Mouse (Mus musculus) embryo, embryonic 10.5 days (tissue): Measurements from ENCODE around the gene Plod1.

Experiments
- DNase-seq: peaks from one replicate; pipeline ENCODE4 v3.0.0-alpha.2; 2015; ENCODE audit warnings: low spot score

Gene Plod1

DNA sequence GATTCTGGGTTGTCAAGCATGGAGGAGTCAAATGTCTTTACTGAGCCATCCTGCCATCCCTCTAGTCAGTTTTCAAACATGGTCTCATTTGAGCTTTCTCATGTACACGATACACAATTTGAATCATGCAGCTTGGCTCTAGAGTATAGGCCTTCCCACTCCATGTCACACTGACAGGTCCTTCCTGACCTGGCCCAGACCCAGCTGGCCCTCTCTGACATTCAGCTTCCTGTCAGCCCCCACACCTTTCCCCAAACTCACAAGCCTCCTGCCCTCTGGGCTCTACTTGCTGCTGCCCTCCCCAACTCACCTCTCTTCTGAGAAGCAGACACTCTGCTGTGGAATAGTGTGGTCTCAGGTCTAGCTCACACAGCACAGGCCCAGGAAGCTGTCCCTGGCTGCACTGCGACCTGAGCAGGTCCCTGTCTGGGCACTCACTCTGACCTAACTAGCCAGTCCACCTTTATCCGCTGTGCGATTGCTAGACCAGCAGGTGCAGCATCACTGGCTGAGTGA lies 40.7 kb downstream of the Plod1 start:
- DNase-seq = no peak

DNA sequence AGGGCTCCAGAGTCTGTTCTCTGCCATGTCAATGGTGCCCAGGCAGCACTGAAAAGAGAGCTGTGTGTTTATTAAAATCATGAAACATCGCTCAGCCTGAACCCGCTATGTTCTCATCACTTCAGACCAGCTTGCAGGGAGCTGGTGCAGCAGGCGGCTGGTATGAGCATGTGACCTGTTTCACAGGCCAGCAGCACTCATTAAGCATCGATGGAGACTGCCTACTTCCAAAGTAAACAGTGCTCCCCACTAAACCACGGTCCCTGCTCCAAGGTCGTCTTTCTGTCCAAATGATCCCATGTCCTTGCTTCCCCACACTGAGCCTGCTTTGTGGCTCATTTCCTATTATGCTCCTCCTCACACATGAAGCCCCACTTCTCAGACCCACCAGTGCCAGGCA lies 46.2 kb downstream of the Plod1 start:
- no peak for DNase-seq

DNA sequence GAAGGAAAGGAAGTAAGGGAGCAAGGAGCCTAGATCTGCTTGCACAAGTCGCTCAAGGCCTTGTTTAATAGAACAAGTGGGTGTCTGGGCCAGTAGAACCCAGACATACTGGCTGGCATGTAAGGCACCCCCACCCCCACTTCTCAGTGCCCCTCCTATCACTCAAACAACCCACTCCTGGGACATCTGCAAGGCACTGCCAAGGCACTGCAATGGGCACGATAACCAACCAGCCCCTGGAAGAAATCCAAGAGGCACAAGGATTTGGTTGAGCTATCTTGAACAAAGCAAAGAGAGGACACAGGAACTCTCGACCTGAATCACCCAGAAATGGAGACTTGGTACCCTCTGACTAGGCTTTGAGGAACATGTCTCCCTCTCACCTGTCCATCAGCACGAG lies 48.3 kb downstream of the Plod1 start:
- no peak for DNase-seq

DNA sequence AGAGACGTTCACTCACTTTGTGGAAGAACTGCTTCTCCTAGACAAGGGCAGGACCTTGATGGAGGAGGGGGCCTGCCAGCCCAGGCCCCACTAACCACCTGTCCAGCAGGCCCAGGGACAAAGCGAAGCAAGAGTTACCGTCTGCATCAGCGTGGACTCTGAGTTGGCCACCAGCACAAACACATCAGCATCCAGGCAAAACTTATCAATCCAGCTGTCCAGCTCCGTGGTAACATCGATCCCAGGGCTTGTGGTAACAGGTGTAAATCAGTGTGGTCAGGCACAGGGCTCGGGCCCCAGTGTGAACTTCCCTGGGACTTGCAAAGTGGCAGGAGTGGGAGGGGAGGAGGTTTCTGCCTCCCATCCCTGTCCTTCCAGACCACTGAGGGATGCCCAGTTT lies 49.3 kb downstream of the Plod1 start:
- DNase-seq = no peak

DNA sequence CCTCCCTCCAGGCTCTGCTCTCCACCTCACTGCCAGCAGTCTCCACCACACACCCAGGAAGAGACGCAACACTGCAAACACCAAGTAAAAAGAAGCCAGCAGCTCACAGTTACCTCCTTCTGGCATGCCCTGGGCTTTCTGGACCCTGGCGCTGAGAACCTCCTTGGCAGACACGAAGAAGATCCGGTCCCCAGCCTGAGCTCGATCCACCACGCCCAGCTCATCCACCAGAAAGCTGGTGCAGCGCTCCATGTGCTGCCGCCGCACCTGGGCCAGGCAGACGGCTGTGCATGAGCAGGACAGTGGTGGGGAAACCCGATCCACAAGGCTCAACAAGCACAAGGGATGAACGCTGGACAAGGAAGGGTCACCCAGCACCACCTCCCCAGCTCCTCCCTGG lies 50.4 kb downstream of the Plod1 start:
- DNase-seq = no peak

DNA sequence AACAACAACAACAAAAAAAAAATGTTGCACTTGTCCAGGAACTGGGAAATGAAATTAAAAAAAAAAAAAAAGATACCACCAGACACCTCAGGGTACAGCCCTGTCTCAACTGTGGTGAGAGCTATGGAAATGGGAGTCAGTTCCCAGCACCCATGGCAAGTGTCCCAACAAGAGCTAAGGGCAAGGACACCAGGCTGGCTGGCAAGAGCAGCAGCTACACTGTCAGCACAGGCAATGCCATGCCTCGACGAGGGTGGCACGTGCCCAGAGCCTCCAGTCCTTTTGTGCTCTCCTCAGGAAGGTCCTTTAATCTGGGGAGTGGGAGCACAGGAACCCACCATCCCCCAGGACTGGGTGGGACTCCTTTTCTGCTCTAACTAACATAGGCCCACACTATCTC lies 52.4 kb downstream of the Plod1 start:
- no peak for DNase-seq

DNA sequence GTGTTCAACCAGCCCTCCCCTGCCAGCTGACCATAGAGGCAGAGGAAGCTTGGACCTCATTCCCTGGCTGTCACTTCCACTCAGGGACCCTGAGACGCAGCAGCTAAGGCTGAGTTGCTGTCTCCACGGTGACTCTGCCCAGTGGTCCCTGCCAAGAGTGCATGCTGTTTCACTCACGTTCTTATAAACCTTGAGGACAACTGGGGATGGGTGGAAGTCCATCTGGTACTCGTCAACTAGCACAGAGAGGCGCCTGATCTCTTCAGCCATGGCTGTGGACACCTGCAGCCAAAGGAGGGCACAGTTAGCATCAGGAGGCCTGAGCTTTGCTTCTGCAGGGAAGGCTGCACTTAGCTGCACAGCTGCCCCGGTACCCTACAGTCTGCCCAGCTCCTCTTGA lies 53.5 kb downstream of the Plod1 start:
- DNase-seq = no peak

DNA sequence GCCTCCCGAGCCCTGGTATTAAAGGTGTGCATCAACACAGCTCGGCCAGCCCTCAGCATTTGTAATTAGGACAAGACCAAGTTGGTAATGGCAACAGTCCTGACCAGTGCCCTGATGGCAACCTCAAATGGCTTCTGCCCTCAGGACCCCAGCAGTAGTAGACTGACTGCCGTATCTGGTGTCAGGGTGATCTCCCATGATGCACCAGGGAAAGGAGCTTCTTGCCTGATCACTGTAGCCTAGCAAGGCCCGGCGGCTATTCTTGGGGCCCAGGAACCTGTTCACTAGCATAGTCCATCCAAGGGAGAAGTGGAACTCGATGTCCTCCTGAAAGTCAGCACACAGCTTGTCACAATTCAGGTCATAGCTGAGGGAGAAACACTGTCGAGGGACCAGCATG lies 54.8 kb downstream of the Plod1 start:
- DNase-seq = no peak

DNA sequence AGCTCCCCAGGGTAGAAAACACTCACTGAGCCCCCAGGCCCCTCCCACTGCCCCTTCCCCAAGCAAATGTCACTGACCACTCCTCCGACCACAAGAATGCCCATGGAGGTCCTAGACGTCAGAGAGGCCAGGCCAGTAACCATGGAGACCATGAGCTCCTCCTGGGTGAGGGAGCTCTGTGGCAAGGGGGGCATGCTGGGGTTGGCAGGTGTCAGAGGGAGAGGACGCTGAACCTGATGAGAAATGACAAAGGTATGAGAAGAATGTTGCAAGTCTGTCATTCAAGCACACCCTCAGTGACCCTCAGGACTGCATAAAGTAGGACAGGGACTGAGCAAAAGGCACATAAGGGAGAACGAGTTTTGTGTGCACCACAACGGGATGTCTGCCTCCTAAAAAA lies 56.7 kb downstream of the Plod1 start:
- DNase-seq = no peak

DNA sequence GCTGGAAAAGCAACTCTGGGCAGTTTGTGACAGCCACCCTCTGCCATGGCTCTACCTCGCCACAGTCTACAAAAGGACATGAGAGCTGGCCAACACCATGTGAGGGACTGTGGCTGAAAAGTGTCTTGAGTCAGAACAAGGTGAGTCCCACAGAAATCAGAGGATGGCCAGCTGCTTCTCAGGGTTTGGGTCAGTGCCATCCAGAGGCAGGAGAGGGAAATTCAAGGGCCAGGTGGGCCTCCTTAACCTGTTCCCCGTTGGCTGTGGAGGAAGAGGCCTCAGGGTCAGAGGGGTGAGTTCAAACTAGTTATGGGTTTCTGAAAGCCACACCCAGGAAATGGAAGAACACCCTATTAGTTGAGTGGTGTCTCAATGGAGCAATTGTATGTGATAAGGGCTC lies 57.1 kb downstream of the Plod1 start:
- no peak for DNase-seq

DNA sequence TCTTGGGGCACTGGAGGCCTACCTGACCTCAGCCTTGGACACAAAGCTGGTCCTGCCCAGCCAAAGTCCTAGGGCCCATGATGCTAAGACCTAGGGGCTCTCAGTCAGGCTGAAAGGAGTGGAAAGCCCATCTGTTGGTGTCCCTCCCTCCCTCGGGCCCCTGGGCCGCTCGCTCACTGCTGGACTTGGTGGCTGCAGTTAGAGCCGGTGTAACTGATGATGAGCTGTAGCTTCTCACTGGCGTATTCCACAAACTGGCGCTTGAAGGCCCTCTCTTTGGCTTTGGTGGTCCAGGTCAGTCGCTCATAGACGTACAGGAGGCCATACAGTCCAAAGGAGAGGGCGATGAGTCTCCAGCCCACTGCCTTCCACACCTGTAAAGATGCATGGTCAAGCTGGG lies 58.0 kb downstream of the Plod1 start:
- no peak for DNase-seq

DNA sequence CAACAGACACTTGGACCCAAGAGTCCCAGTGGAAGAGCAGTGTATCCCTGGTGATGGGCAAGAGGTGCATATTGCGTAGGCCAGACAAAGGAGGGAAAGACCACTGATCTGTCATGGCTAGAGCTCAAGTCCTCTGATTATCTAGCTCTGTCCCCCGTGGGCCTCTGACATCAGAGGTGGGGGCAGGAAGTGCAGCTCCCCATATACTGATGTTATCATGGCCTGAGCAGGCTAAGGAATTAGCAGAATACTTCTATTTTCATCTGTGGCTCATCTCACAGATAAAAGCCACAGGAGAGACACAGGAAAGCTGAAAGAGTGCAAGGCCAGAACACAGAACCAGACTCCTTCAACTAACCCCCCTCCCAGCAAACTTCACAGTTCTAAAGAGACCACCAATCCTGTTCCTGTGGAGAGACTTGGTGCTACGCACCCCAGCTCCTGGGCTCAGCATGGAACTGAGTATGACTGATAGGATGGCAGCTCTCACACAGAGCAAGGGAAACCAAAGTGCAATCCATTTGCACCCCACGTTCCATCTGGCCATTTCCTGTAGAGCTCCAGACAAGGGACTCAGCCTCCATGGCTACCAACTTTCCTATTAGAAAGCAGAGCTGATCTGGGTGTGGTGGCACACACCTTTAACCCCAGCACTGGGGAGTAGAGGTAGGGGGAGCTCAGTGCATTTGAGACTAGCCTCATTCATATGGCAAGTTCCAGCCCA lies 60.6 kb downstream of the Plod1 start:
- no peak for DNase-seq

DNA sequence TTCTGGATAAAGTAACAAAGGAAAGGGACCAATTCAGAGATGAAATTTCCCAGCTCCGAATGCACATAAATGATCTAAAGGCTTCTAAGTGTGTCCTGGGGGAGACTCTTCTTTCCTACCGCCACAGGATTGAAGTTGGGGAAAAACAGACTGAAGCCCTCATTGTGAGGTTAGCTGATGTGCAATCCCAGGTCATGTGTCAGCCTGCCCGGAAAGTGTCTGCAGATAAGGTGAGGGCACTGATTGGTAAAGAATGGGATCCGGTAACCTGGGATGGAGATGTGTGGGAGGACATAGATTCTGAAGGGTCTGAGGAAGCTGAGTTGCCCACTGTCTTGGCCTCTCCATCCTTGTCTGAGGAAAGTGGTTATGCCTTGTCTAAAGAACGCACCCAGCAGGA lies 67.3 kb downstream of the Plod1 start:
- DNase-seq = peak; percentile 24

DNA sequence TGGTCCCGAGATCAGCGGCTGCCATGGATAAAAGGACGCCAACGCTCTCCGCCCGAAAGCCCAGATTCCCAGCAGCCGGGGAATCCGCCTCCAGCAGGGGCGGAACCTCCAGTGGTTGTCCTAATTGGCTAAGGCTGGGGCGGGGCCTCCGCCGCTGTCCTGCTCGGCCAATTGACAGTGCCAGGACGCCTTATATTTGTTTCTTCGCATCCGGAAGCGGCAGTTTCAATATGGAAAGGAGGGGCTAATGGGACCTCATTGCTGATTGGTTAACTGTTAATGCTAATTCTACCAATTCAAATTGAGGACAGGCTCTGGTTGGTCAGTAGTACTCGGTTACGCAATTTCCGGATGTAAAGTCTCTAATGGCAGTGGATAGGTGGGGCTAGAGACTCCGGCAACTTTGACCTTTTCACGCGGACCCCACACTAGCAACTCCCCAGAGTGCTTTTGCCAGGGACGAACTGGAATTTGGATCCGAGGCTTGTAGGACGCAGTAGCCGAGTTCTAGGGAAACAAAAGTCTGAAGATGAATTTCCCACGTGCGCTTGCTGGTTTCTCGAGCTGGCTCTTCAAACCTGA lies 68.0 kb downstream of the Plod1 start, which contains the start of the genes Miip and Fv1:
Gene Miip (minus strand): TSS at position 367 of the 582 bp plus-strand sequence.
Gene Fv1 (plus strand): TSS at position 530 of the 582 bp plus-strand sequence.
- peak; percentile 98 for DNase-seq

DNA sequence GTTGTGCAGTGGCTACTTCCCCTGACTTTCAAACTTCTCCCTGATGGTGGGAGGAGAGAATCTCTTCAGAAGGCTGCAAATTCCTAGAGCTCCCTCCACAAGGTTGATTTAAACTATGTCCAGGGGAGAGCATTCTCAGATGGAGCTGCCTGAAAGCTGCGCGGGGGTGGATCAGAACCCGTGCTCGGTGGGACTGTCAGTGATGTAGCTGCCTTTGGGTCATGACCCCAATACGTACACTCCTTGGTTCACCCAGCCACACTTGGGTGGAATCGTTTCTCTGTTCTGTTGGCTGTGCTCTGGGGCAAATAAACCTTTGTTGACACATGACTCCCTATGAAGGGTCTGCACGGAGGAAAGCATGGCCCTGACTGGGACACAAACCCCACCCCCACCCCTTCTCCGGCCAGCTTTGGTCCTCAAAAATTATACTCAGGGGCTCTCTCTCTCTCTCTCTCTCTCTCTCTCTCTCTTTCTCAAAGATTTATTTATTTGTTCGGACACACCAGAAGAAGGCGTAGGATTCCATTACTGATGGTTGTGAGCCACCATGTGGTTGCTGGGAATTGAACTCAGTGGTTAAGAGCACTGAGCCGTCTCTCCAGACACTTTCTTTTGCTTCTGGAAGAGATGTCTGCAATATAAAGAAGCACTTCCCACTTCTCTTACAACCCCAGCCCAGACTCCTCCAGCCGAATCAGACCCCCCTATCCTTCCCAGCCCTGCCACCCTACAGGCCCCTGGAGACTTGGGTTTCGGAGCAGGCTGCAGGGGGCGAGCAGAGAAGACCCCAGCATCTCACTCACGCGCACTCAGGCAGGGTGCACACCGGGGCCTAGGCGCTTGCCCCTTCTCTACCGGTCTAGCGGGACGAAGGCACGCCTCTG lies 68.8 kb downstream of the Plod1 start:
- DNase-seq = peak; percentile 26

DNA sequence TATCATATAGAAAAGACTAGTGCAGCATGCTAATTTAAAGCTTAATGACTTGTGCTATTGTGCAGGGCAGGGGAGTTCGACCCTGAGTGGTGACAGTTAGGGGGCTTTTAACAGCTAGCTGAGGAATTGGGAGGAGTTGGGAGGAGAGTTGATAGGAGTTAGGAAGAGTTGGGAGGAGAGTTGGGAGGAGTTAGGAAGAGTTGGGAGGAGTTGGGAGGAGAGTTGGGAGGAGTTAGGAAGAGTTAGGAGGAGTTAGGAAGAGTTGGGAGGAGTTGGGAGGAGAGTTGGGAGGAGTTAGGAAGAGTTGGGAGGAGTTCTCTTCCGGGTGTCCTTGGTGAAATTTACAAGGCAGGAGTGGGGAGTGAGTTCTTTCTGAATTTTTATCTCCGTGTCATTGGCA lies 69.8 kb downstream of the Plod1 start:
- peak; percentile 8 for DNase-seq

DNA sequence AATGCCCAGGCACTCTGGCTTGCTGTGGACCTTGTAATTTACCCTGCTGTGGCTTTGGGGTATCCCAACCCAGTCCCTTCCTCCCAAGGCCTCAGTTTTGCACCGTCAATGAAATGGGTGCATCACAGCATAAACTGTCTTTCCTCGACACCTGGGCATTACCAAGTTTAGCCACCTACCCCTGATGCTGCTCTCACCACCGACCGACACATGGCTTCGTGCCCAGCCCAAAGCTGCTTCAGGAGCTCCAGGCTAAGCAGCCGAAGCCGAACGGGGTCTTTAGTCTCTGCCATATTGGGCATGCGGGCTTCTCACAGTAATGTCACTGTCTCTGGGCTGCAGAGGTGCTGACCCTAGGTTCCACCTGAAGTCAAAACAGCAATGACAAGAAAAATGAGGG lies 70.5 kb downstream of the Plod1 start:
- DNase-seq = no peak

DNA sequence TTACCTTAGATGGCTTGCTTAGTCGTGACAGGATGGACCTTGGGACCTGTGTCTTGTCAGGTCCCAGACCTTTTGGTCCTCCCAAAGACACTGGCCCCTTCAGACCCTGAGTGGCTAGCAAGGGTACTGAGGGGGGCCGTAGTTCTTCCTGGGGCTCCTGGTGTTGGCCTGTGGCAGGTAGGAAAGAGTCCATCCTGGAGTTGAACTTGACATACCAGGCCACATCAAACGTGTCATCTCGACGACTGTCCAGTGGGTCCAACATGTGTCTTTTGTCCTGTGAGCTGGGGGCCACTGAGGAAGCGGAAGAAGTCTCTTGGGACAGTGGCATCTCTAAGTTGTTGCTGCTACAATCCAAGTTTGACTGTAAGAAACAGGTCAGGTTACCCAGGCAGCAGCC lies 70.9 kb downstream of the Plod1 start:
- DNase-seq = no peak

DNA sequence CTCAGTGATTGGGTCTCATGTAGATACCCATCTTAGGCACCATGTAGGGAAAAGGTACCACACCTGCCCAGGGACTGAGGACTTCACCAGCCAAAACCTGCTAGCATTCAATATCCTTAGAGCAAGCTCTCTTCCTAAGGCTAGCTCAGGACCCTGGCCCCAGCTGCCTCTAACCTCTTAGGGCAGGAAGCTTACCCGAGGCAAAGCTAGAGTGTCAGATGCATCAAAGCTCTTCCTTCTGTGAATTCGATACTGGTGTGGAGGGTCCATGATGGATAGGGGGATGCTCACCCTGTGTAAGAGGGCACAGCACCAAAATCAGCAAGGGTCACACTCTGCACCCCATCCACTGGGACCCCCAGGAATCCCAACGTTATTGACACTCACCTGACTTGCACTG lies 74.5 kb downstream of the Plod1 start:
- DNase-seq = no peak
